Mouse (Mus musculus) embryonic facial prominence, embryonic 13.5 days (tissue): ENCODE results near the gene Pdzd8. TPM values are rescaled to one million over a fixed set of nuclear protein-coding genes. Genes with fewer than 3 reads are reported as not detected.

Experiments
- ATAC-seq: fragments of 200-750 bp; cut with Nextera tagmentation; 2 replicates; pipeline ENCODE4 v1.8.0; 2017; ENCODE audit warnings: low read depth; ENCODE audit not compliant: insufficient number of reproducible peaks, insufficient read depth, low FRiP score, low TSS enrichment
- H3K27ac ChIP-seq: fragments of 300-500 bp; sonication (generic); 2 replicates; pipeline ENCODE4 v1.5.1; 2015; ENCODE audit warnings: moderate library complexity, mild to moderate bottlenecking, inconsistent platforms
- H3K27me3 ChIP-seq: fragments of 300-500 bp; sonication (generic); 2 replicates; pipeline ENCODE4 v1.6.1; 2015; ENCODE audit warnings: mild to moderate bottlenecking, inconsistent platforms
- H3K36me3 ChIP-seq: fragments of 300-500 bp; sonication (generic); 2 replicates; pipeline ENCODE4 v1.6.1; 2015; ENCODE audit warnings: mild to moderate bottlenecking, inconsistent platforms
- H3K4me1 ChIP-seq: fragments of 300-500 bp; sonication (generic); 2 replicates; pipeline ENCODE4 v1.6.1; 2015; ENCODE audit warnings: inconsistent platforms
- H3K4me2 ChIP-seq: fragments of 300-500 bp; sonication (generic); 2 replicates; pipeline ENCODE4 v1.6.1; 2015; ENCODE audit warnings: moderate library complexity, mild to moderate bottlenecking, inconsistent platforms
- H3K4me3 ChIP-seq: fragments of 300-500 bp; sonication (generic); 2 replicates; pipeline ENCODE4 v1.5.1; 2015; ENCODE audit warnings: mild to moderate bottlenecking, inconsistent platforms
- H3K9ac ChIP-seq: fragments of 300-500 bp; sonication (generic); 2 replicates; pipeline ENCODE4 v1.6.1; 2015; ENCODE audit warnings: mild to moderate bottlenecking, inconsistent platforms
- H3K9me3 ChIP-seq: fragments of 300-500 bp; sonication (generic); 2 replicates; pipeline ENCODE4 v1.6.1; 2016; ENCODE audit warnings: inconsistent platforms
- WGBS: fragments of 180-500 bp; shearing (Covaris S2); methylation state at CpG from one replicate; pipeline ENCODE4 v1.1.7; 2015; ENCODE audit warnings: mixed read lengths; 5-methylcytosine and 5-hydroxymethylcytosine counted together
- polyA plus RNA-seq: library from polyadenylated mRNA; unstranded; fragments of >200 nt; fragmentation: Nextera tagmentation; extraction: Ambion mirVana; gene quantifications from 2 replicates; pipeline ENCODE4 v1.2.1, GENCODE M21; 2015

Gene Pdzd8
- polyA plus RNA-seq, 1 experiment from 2014 or later, result 11.4 TPM

DNA sequence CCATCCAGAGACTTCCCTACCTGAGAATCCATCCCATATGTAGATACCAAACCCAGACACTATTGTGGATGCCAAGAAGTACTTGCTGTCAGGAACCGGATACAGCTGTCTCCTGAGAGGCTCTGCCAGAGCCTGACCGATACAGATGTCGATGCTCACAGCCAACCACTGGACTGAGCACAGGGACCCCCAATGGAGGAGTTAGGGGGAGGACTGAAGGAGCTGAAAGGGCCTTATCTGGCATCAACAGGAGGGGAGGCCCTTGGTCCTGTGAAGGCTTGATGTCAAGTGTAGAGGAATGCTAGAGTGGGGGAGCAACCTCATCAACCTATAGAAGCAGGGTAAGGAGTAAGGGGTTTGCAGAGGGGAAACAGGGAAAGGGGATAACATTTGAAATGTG, 7.2 kb upstream of the Pdzd8 start:
- Histone ChIP-seq H3K27ac (no peak overlapping the region), H3K9me3 (no peaks in the 10 kb centered on the region), H3K27me3 (peaks cover 8% of the 10 kb centered on the region; the same call in 1 of the 2 replicates), H3K9ac (no peak overlapping the region), H3K36me3 (no peaks in the 10 kb centered on the region), H3K4me2 (no peak overlapping the region), H3K4me1 (no peaks in the 10 kb centered on the region), H3K4me3 (no peak overlapping the region)
- 70% methylated on average over 3 of the region's 3 CpGs for WGBS
- ATAC-seq, result no peak

DNA sequence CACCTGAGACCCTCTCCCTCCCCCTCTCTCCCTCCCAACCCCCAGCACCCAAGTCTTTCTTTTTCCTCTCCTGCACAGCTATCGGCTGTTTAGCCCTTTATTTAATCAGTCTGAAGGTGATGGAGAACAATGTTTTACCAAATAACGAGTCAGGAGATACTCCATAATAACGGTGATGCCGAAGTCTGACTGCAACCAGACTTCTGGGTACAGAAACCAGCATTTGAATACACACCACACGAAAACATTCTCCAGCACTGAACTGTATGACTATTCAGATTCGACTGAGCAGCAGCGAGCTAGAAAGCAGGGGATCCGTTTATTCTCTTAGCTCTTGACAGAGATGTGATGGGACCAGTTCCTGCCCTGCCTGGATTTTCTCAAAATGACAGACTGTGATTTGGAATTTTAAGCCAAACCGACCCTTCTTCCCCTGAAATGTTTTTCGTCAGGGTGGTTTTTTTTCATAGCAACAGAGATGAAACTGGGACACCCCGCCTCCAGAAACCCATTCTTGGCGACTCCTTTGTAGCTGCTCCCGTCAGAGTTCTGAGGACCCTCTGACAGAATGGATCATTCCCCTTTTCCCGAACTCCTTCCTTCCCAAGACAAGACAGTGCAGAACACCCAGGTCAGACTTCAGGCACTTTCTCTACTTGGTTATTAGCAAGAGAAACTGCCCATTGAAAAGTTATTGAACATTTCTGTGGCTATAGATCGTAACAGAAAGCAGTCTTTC, 5.7 kb upstream of the Pdzd8 start:
- peaks cover 5% of the 10 kb centered on the region; the same call in 1 of the 2 replicates for H3K27me3 ChIP-seq
- H3K4me1 ChIP-seq, result no peaks in the 10 kb centered on the region
- H3K9ac ChIP-seq, result no peak overlapping the region
- no peak overlapping the region for H3K4me2 ChIP-seq
- no peaks in the 10 kb centered on the region for H3K36me3 ChIP-seq
- no peaks in the 10 kb centered on the region for H3K9me3 ChIP-seq
- H3K4me3 ChIP-seq, result no peak overlapping the region
- WGBS, result 62% methylated on average over 15 of the region's 15 CpGs
- no peak for ATAC-seq
- no peak overlapping the region for H3K27ac ChIP-seq

- no peak overlapping the region for H3K27ac ChIP-seq
- peaks cover 5% of the 10 kb centered on the region; the same call in 1 of the 2 replicates for H3K27me3 ChIP-seq
- no peak overlapping the region for H3K4me2 ChIP-seq
- H3K4me1 ChIP-seq, result no peaks in the 10 kb centered on the region
- H3K9ac ChIP-seq, result no peak overlapping the region
- no peak overlapping the region for H3K4me3 ChIP-seq
- no peaks in the 10 kb centered on the region for H3K9me3 ChIP-seq
- ATAC-seq, result no peak
- no peaks in the 10 kb centered on the region for H3K36me3 ChIP-seq
- 71% methylated on average over 7 of the region's 7 CpGs for WGBS
Observed at GRCm38 (mm10) chr19:59350273-59350903, 4.8 kb upstream of the Pdzd8 start.

GRCm38 (mm10) chr19:59349329-59349960, 3.9 kb upstream of the Pdzd8 start:
- ATAC-seq, result no peak
- WGBS, result 75% methylated on average over 6 of the region's 6 CpGs
- peaks cover 5% of the 10 kb centered on the region; the same call in 1 of the 2 replicates for H3K27me3 ChIP-seq
- H3K9me3 ChIP-seq, result no peaks in the 10 kb centered on the region
- H3K4me3 ChIP-seq, result no peak overlapping the region
- no peaks in the 10 kb centered on the region for H3K36me3 ChIP-seq
- H3K4me2 ChIP-seq, result no peak overlapping the region
- H3K4me1 ChIP-seq, result peaks cover 2% of the 10 kb centered on the region; the same call in 1 of the 2 replicates
- H3K9ac ChIP-seq, result no peak overlapping the region
- no peak overlapping the region for H3K27ac ChIP-seq

DNA sequence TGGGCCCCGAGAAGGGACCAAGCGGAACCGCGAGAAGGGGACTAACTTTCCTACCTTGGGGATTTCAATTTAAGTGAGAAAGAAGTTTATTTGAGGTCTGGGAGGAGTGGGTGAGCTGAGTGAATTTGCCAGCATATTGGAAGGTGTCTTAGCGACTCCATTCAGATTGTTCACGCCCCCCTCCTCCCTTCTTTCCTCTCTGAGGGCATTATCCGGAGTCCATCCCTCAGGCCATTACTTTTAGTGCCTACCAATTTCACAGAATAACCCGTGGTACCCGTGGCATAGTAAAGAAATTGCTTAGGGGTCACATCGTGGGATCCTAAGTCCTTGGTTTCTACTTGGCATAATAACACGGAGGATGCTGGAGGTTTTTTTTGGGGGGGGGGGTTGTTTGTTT, 745 bp upstream of the Pdzd8 start:
- Histone ChIP-seq H3K4me2 (peak overlapping the region; percentile 99), H3K9ac (peak overlapping the region; percentile 88), H3K36me3 (no peaks in the 10 kb centered on the region), H3K4me3 (peak overlapping the region; percentile 93), H3K9me3 (no peaks in the 10 kb centered on the region), H3K27ac (peak overlapping the region; percentile 89), H3K27me3 (no peaks in the 10 kb centered on the region), H3K4me1 (peaks cover 20% of the 10 kb centered on the region)
- 2% methylated on average over 11 of the region's 11 CpGs for WGBS
- ATAC-seq, result no peak

DNA sequence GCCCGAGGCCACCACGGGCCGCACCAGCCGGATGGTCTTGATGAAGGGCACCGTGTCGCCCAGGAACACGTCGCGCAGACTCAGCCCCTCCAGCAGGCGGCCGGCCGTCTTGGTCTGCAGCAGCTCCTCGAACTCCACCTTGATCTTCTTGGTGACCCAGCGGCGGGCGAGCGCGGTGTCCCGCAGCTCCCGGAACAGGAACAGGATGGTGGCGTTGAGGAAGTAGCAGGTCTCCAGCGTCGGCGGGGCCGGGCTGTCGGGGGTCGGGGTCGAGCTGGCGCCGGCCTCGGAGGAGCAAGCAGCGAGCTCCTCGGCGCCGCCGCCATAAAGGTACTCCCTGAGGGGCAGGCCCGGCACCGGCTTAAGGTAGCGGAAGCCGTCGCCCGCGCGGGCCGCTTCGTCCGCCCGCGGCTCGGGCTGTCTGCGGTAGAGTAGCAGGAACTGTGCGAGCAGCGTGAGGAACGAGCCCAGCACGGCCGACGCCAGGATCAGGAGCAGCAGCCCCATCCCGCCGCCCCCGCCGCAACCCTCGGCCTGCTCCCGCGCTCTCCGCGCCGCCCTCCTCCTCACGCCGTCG, 411 bp downstream of the Pdzd8 start:
- Histone ChIP-seq H3K9ac (peak overlapping the region; percentile 88), H3K4me3 (peak overlapping the region; percentile 93), H3K27ac (peak overlapping the region; percentile 89), H3K9me3 (no peaks in the 10 kb centered on the region), H3K4me1 (peaks cover 26% of the 10 kb centered on the region), H3K27me3 (no peaks in the 10 kb centered on the region), H3K4me2 (peak overlapping the region; percentile 99), H3K36me3 (no peaks in the 10 kb centered on the region)
- under 1% methylated on average over 69 of the region's 70 CpGs for WGBS
- ATAC-seq, result peak; percentile 50

DNA sequence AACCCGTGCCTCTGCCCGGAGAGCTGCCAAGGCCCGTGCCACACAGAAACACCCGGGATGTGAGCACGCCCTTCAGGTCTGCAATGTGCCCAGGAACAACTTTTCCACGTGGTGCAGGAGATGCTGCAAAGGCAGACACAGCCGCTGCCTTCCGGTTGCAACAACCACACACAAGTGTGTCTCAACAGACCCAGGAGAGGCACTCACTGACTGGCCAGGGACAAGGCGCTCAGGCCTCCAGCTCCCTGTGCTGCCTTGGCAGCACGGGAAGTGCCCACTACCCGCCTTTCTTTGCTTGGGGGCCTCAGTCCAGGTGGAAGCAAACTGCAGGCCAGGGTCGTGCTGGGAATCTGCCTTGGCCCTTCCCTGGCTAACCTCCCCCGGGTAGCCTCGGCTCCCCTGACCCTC, 1.3 kb downstream of the Pdzd8 start:
- H3K36me3 ChIP-seq, result no peaks in the 10 kb centered on the region
- H3K9ac ChIP-seq, result peak overlapping the region; percentile 88
- peaks cover 26% of the 10 kb centered on the region for H3K4me1 ChIP-seq
- H3K4me3 ChIP-seq, result peak overlapping the region; percentile 93
- H3K9me3 ChIP-seq, result no peaks in the 10 kb centered on the region
- WGBS, result 1% methylated on average over 14 of the region's 14 CpGs
- no peaks in the 10 kb centered on the region for H3K27me3 ChIP-seq
- H3K4me2 ChIP-seq, result peak overlapping the region; percentile 99
- H3K27ac ChIP-seq, result no peak overlapping the region
- ATAC-seq, result no peak

GRCm38 (mm10) chr19:59342964-59343363, 2.6 kb downstream of the Pdzd8 start:
- no peaks in the 10 kb centered on the region for H3K36me3 ChIP-seq
- peak overlapping the region; percentile 93 for H3K4me3 ChIP-seq
- H3K27ac ChIP-seq, result no peak overlapping the region
- no peaks in the 10 kb centered on the region for H3K27me3 ChIP-seq
- no peak overlapping the region for H3K9ac ChIP-seq
- H3K9me3 ChIP-seq, result no peaks in the 10 kb centered on the region
- H3K4me2 ChIP-seq, result peak overlapping the region; percentile 99
- WGBS, result 39% methylated on average over 2 of the region's 2 CpGs
- peaks cover 26% of the 10 kb centered on the region for H3K4me1 ChIP-seq
- no peak for ATAC-seq

GRCm38 (mm10) chr19:59339908-59340307, 5.7 kb downstream of the Pdzd8 start:
- H3K9ac ChIP-seq, result no peak overlapping the region
- no peaks in the 10 kb centered on the region for H3K27me3 ChIP-seq
- no peak overlapping the region for H3K27ac ChIP-seq
- WGBS, result 78% methylated on average over 3 of the region's 3 CpGs
- no peaks in the 10 kb centered on the region for H3K9me3 ChIP-seq
- H3K4me2 ChIP-seq, result no peak overlapping the region
- peaks cover 28% of the 10 kb centered on the region for H3K4me1 ChIP-seq
- 0 out of 2 replicates have a peak, but pooled peaks cover 4% of the 10 kb centered on the region for H3K36me3 ChIP-seq
- no peak for ATAC-seq
- H3K4me3 ChIP-seq, result no peak overlapping the region

GRCm38 (mm10) chr19:59337872-59338681, 7.5 kb downstream of the Pdzd8 start:
- Histone ChIP-seq H3K4me2 (no peak overlapping the region), H3K4me3 (no peak overlapping the region), H3K27me3 (no peaks in the 10 kb centered on the region), H3K27ac (no peak overlapping the region), H3K9ac (no peak overlapping the region), H3K9me3 (no peaks in the 10 kb centered on the region), H3K36me3 (0 out of 2 replicates have a peak, but pooled peaks cover 4% of the 10 kb centered on the region), H3K4me1 (peaks cover 15% of the 10 kb centered on the region)
- WGBS, result 89% methylated on average over 3 of the region's 3 CpGs
- ATAC-seq, result no peak

- no peak for ATAC-seq
- Histone ChIP-seq H3K4me3 (no peak overlapping the region), H3K9ac (no peak overlapping the region), H3K4me2 (no peak overlapping the region), H3K27ac (no peak overlapping the region), H3K9me3 (no peaks in the 10 kb centered on the region), H3K4me1 (peaks cover 12% of the 10 kb centered on the region), H3K27me3 (no peaks in the 10 kb centered on the region), H3K36me3 (0 out of 2 replicates have a peak, but pooled peaks cover 4% of the 10 kb centered on the region)
- 95% methylated on average over 1 of the region's 1 CpGs for WGBS
Observed at GRCm38 (mm10) chr19:59336655-59337054, 8.9 kb downstream of the Pdzd8 start.
